Mouse (Mus musculus) neural tube, embryonic 14.5 days (tissue): ENCODE measurements at regions not wholly inside any gene's neighbourhood (a gene's known extent, or its start where the extent isn't known, plus 50 kb on each side); places are given as distances from the start of the nearest gene placed in this dataset.

Experiments
- ATAC-seq: fragments of 200-750 bp; cut with Nextera tagmentation; 2 replicates; pipeline ENCODE4 v1.8.0; 2017; ENCODE audit warnings: low read depth, mild to moderate bottlenecking, moderate TSS enrichment, moderate library complexity
- H3K27ac ChIP-seq: fragments of 300-500 bp; sonication (generic); 2 replicates; pipeline ENCODE4 v1.5.1; 2014; ENCODE audit warnings: low read depth, mild to moderate bottlenecking, control low read depth, low read length, moderate library complexity, mixed read lengths
- H3K27me3 ChIP-seq: fragments of 300-500 bp; sonication (generic); 2 replicates; pipeline ENCODE4 v1.6.1; 2014; ENCODE audit warnings: low read length; ENCODE audit not compliant: control insufficient read depth, insufficient read depth
- H3K36me3 ChIP-seq: fragments of 300-500 bp; sonication (generic); 2 replicates; pipeline ENCODE4 v1.6.1; 2014; ENCODE audit warnings: low read length, mixed read lengths; ENCODE audit not compliant: control insufficient read depth, insufficient read depth
- H3K4me1 ChIP-seq: fragments of 300-500 bp; sonication (generic); 2 replicates; pipeline ENCODE4 v1.6.1; 2014; ENCODE audit warnings: low read length; ENCODE audit not compliant: control insufficient read depth, insufficient read depth
- H3K4me2 ChIP-seq: fragments of 300-500 bp; sonication (generic); 2 replicates; pipeline ENCODE4 v1.6.1; 2014; ENCODE audit warnings: mild to moderate bottlenecking, low read depth, low read length, control low read depth
- H3K4me3 ChIP-seq: fragments of 300-500 bp; sonication (generic); 2 replicates; pipeline ENCODE4 v1.5.1; 2014; ENCODE audit warnings: low read depth, low read length, control low read depth, mixed read lengths
- H3K9ac ChIP-seq: fragments of 300-500 bp; sonication (generic); replicated peaks from 2 replicates; pipeline ENCODE4 v1.6.1; 2014; ENCODE audit warnings: low read depth, mild to moderate bottlenecking, control low read depth, low read length, mixed read lengths
- H3K9me3 ChIP-seq: fragments of 300-500 bp; sonication (generic); 2 replicates; pipeline ENCODE4 v1.6.1; 2016; ENCODE audit warnings: low read length; ENCODE audit not compliant: control insufficient read depth
- WGBS: fragments of 180-500 bp; shearing (Covaris S2); extraction: QIAGEN DNeasy Blood & Tissue Kit; methylation state at CpG from one replicate; pipeline ENCODE4 v1.1.7; 2014; 5-methylcytosine and 5-hydroxymethylcytosine counted together

GRCm38 (mm10) chr12:48641974-48642373 is 740.5 kb upstream of the Foxg1 start:
- 32% methylated on average over 3 of the region's 3 CpGs for WGBS
- Histone ChIP-seq H3K27me3 (no peaks in the 10 kb centered on the region), H3K9me3 (no peaks in the 10 kb centered on the region)

DNA sequence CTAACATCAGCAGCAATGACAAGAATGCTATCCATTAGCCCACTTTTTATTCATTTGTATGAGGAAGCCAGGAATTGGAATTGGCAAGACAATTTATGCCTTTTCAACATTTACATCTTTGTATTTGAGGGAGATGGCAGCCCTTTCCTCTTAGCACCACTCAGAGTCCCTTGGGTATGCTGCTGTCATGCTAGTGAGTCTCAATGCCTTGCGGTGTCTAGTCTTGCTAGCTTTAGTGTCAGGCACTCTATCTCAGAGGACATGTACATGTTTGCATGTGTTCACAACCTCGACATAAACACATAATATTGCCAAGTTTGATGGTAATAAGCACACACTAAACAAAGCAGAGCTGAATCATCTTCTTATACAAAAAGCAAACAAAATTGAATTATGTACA is 737.3 kb upstream of the Foxg1 start:
- H3K4me1 ChIP-seq, result 0 out of 2 replicates have a peak, but pooled peaks cover 4% of the 10 kb centered on the region
- H3K9ac ChIP-seq, result no peak overlapping the region
- H3K36me3 ChIP-seq, result no peaks in the 10 kb centered on the region
- no peak overlapping the region for H3K4me2 ChIP-seq
- no peaks in the 10 kb centered on the region for H3K27me3 ChIP-seq
- peak; percentile 64; the same call in 1 of the 2 replicates for ATAC-seq
- no peak overlapping the region for H3K4me3 ChIP-seq
- 27% methylated on average over 2 of the region's 2 CpGs for WGBS
- H3K27ac ChIP-seq, result 0 out of 2 replicates have a peak overlapping the region, but pooled peaks have one; percentile 22
- no peaks in the 10 kb centered on the region for H3K9me3 ChIP-seq

More at GRCm38 (mm10) chr12:48641974-48642373, 740.5 kb upstream of the Foxg1 start:
- no peak overlapping the region for H3K4me3 ChIP-seq
- peak; percentile 60 for ATAC-seq
- no peaks in the 10 kb centered on the region for H3K36me3 ChIP-seq
- no peak overlapping the region for H3K9ac ChIP-seq
- H3K4me2 ChIP-seq, result no peak overlapping the region
- no peak overlapping the region for H3K27ac ChIP-seq
- 0 out of 2 replicates have a peak, but pooled peaks cover 4% of the 10 kb centered on the region for H3K4me1 ChIP-seq

DNA sequence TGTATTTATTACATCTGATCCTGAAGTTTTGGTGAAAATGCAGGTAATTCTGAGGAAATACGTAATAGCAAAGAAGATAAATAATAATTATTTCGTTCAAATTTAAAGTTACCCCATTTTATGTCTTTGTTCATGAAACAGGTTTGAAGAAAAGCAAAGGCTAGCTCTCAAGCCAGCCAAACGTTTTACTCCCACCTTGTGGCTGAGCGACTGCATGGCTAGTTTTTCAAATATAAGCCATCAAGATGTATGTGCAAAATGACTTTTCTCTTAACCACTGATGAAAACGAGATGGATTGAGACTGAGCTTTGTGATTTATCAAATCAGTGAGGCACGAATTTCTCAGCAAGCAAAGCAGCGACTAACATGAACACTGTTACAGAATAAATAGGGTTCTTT is 736.5 kb upstream of the Foxg1 start:
- no peaks in the 10 kb centered on the region for H3K9me3 ChIP-seq
- no peak overlapping the region for H3K4me2 ChIP-seq
- H3K4me3 ChIP-seq, result no peak overlapping the region
- no peaks in the 10 kb centered on the region for H3K36me3 ChIP-seq
- H3K4me1 ChIP-seq, result 0 out of 2 replicates have a peak, but pooled peaks cover 4% of the 10 kb centered on the region
- peak; percentile 51; the same call in 1 of the 2 replicates for ATAC-seq
- no peak overlapping the region for H3K9ac ChIP-seq
- 46% methylated on average over 7 of the region's 7 CpGs for whole genome bisulfite sequencing
- no peak overlapping the region for H3K27ac ChIP-seq
- H3K27me3 ChIP-seq, result no peaks in the 10 kb centered on the region

DNA sequence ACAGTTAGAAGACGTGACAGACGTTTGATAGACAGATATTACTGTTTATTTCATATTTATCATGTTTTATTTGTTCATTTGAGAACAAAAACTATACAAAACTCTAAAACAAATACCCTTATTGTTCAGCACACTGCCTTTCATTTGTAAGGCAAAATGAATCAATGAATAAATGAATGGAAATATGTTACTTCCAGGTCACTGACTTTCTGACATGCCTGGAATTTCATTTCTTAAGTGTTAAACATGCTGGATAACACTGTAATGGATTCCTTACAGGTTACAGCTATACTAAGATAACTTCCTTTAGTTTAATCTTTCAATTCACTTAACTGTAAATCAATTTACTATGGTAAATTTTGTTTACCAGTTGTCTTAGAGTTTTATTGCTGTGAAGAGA is 707.3 kb upstream of the Foxg1 start:
- Histone ChIP-seq H3K4me1 (no peaks in the 10 kb centered on the region), H3K4me2 (no peak overlapping the region), H3K27ac (no peak overlapping the region), H3K9ac (no peak overlapping the region), H3K36me3 (no peaks in the 10 kb centered on the region), H3K4me3 (no peak overlapping the region), H3K9me3 (no peaks in the 10 kb centered on the region), H3K27me3 (no peaks in the 10 kb centered on the region)
- 63% methylated on average over 2 of the region's 2 CpGs for WGBS
- ATAC-seq, result no peak

DNA sequence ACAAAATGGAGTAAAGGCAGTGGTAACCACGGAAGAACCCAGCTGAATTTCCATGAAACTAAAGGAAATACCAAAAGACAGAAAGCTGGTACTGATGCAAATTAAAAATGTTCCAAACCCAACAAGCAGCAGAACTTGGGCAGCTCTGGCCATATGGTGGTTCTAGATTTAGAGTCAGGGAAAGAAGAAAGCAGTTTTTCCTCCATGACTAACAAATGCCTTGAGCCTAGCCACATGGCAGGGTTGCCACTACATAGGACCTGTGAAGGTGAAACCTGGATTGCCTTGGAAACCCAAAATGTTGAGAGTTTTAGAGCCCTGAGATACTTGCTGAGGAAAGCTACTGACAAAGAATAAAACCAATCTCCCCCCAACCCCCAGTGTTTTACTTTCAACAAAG is 701.5 kb upstream of the Foxg1 start:
- Histone ChIP-seq H3K4me2 (no peak overlapping the region), H3K36me3 (no peaks in the 10 kb centered on the region), H3K4me3 (no peak overlapping the region), H3K9me3 (no peaks in the 10 kb centered on the region), H3K9ac (no peak overlapping the region), H3K27ac (no peak overlapping the region), H3K27me3 (no peaks in the 10 kb centered on the region), H3K4me1 (no peaks in the 10 kb centered on the region)
- no peak for ATAC-seq
- WGBS, result 56% methylated on average over 1 of the region's 1 CpGs

- no peaks in the 10 kb centered on the region for H3K9me3 ChIP-seq
- H3K4me3 ChIP-seq, result no peak overlapping the region
- no peaks in the 10 kb centered on the region for H3K4me1 ChIP-seq
- no peaks in the 10 kb centered on the region for H3K36me3 ChIP-seq
- WGBS, result 95% methylated on average over 1 of the region's 1 CpGs
- no peak for ATAC-seq
- H3K9ac ChIP-seq, result no peak overlapping the region
- H3K27me3 ChIP-seq, result no peaks in the 10 kb centered on the region
- no peak overlapping the region for H3K4me2 ChIP-seq
- no peak overlapping the region for H3K27ac ChIP-seq
These were observed 676.5 kb upstream of the Foxg1 start for GRCm38 (mm10) chr12:48705963-48706362.

DNA sequence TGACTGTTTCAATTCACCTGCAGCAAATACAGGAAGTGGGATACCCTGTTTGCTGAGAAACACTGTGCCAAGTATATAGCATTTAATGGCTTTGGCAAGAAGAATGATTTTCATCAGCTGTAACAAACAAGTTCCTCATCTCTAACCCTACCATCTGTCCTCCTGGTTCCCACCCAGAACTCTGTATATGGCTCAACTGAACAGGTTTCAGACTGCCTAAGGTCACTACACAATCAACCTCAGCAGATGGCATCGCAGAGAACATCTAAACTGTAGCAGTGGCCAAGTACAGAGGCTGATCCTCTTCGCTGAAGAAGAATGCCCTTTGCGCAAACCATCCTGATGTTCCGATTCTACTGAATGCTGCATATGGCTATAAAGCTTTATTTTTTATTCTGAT is 668.8 kb upstream of the Foxg1 start:
- no peak overlapping the region for H3K9ac ChIP-seq
- ATAC-seq, result peak; percentile 58; the same call in 1 of the 2 replicates
- no peak overlapping the region for H3K4me2 ChIP-seq
- H3K4me1 ChIP-seq, result no peaks in the 10 kb centered on the region
- H3K27me3 ChIP-seq, result no peaks in the 10 kb centered on the region
- 80% methylated on average over 4 of the region's 4 CpGs for WGBS
- H3K9me3 ChIP-seq, result no peaks in the 10 kb centered on the region
- no peak overlapping the region for H3K27ac ChIP-seq
- H3K36me3 ChIP-seq, result no peaks in the 10 kb centered on the region
- no peak overlapping the region for H3K4me3 ChIP-seq

DNA sequence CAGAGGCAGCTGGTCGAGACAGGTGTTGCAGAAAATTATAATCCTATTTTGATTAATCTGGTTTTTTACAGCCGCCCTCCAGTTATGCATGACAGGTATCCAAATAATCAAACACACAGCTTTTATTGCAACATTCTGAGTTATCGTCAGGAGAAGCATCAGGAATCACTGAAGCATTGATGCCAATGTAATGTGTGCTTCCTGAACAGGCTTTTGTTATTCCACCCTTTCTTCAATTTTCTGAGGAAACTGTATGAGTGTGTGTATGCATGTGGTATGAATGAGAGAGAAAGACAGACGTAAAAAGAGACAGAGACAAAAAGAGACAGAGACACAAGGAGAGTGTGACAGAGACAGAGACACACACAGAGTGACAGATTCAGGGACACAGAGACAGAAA is 652.6 kb upstream of the Foxg1 start:
- no peaks in the 10 kb centered on the region for H3K4me1 ChIP-seq
- WGBS, result 56% methylated on average over 4 of the region's 4 CpGs
- no peaks in the 10 kb centered on the region for H3K9me3 ChIP-seq
- no peak overlapping the region for H3K9ac ChIP-seq
- H3K27ac ChIP-seq, result no peak overlapping the region
- no peak overlapping the region for H3K4me3 ChIP-seq
- no peaks in the 10 kb centered on the region for H3K36me3 ChIP-seq
- no peak overlapping the region for H3K4me2 ChIP-seq
- ATAC-seq, result peak; percentile 63; the same call in 1 of the 2 replicates
- H3K27me3 ChIP-seq, result no peaks in the 10 kb centered on the region

- H3K4me2 ChIP-seq, result no peak overlapping the region
- no peak overlapping the region for H3K27ac ChIP-seq
- no peaks in the 10 kb centered on the region for H3K27me3 ChIP-seq
- H3K4me1 ChIP-seq, result no peaks in the 10 kb centered on the region
- H3K4me3 ChIP-seq, result no peak overlapping the region
- 59% methylated on average over 3 of the region's 3 CpGs for WGBS
- H3K9me3 ChIP-seq, result no peaks in the 10 kb centered on the region
- no peaks in the 10 kb centered on the region for H3K36me3 ChIP-seq
- H3K9ac ChIP-seq, result no peak overlapping the region
- ATAC-seq, result peak; percentile 56
These were observed 623.6 kb upstream of the Foxg1 start for GRCm38 (mm10) chr12:48758805-48759396.
